Mouse (Mus musculus) hindbrain, embryonic 15.5 days (tissue): ENCODE results near the gene Tuba8. TPM values are rescaled to one million over a fixed set of nuclear protein-coding genes. Genes with fewer than 3 reads are reported as not detected.

Experiments
- ATAC-seq: fragments of 200-750 bp; cut with Nextera tagmentation; 2 replicates; pipeline ENCODE4 v1.8.0; 2017; ENCODE audit warnings: low read depth, moderate number of reproducible peaks, moderate TSS enrichment; ENCODE audit not compliant: low FRiP score
- H3K27ac ChIP-seq: fragments of 300-500 bp; sonication (generic); replicated peaks from 2 replicates; pipeline ENCODE4 v1.5.1; 2015; ENCODE audit warnings: mild to moderate bottlenecking, inconsistent platforms
- H3K27me3 ChIP-seq: fragments of 300-500 bp; sonication (generic); 2 replicates; pipeline ENCODE4 v1.6.1; 2015; ENCODE audit warnings: control low read depth, inconsistent platforms
- H3K36me3 ChIP-seq: fragments of 300-500 bp; sonication (generic); 2 replicates; pipeline ENCODE4 v1.6.1; 2015; ENCODE audit warnings: control low read depth, inconsistent platforms
- H3K4me1 ChIP-seq: fragments of 300-500 bp; sonication (generic); replicated peaks from 2 replicates; pipeline ENCODE4 v1.6.1; 2015; ENCODE audit warnings: control low read depth, inconsistent platforms
- H3K4me2 ChIP-seq: fragments of 300-500 bp; sonication (generic); 2 replicates; pipeline ENCODE4 v1.6.1; 2015; ENCODE audit warnings: moderate library complexity, mild to moderate bottlenecking, inconsistent platforms
- H3K4me3 ChIP-seq: fragments of 300-500 bp; sonication (generic); 2 replicates; pipeline ENCODE4 v1.5.1; 2015; ENCODE audit warnings: mild to moderate bottlenecking, inconsistent platforms
- H3K9ac ChIP-seq: fragments of 300-500 bp; sonication (generic); 2 replicates; pipeline ENCODE4 v1.6.1; 2015; ENCODE audit warnings: inconsistent platforms
- H3K9me3 ChIP-seq: fragments of 300-500 bp; sonication (generic); 2 replicates; pipeline ENCODE4 v1.6.1; 2016; ENCODE audit warnings: control low read depth, inconsistent platforms
- WGBS: fragments of 180-500 bp; shearing (Covaris S2); methylation state at CpG from one replicate; pipeline ENCODE4 v1.1.7; 2015; 5-methylcytosine and 5-hydroxymethylcytosine counted together
- polyA plus RNA-seq: library from polyadenylated mRNA; unstranded; fragments of >200 nt; fragmentation: Nextera tagmentation; extraction: Ambion mirVana; gene quantifications from 2 replicates; pipeline ENCODE4 v1.2.1, GENCODE M21; 2015

Tuba8 gene
- polyA plus RNA-seq, 1 experiment from 2014 or later, result 0.96 TPM

- no peak for ATAC-seq
- Histone ChIP-seq H3K9ac (no peak overlapping the region), H3K4me3 (no peak overlapping the region), H3K27me3 (no peaks in the 10 kb centered on the region), H3K27ac (no peak overlapping the region), H3K9me3 (no peaks in the 10 kb centered on the region), H3K4me2 (no peak overlapping the region), H3K36me3 (no peaks in the 10 kb centered on the region), H3K4me1 (no peaks in the 10 kb centered on the region)
- 93% methylated on average over 10 of the region's 10 CpGs for WGBS
Measured at GRCm38 (mm10) chr6:121220181-121220580, 9.7 kb downstream of the Tuba8 start.

GRCm38 (mm10) chr6:121221876-121222597, 11.5 kb downstream of the Tuba8 start:
- WGBS, result 88% methylated on average over 8 of the region's 8 CpGs
- no peak overlapping the region for H3K4me2 ChIP-seq
- H3K27me3 ChIP-seq, result no peaks in the 10 kb centered on the region
- no peaks in the 10 kb centered on the region for H3K9me3 ChIP-seq
- H3K9ac ChIP-seq, result no peak overlapping the region
- H3K4me1 ChIP-seq, result no peaks in the 10 kb centered on the region
- H3K4me3 ChIP-seq, result no peak overlapping the region
- no peak for ATAC-seq
- no peak overlapping the region for H3K27ac ChIP-seq
- H3K36me3 ChIP-seq, result no peaks in the 10 kb centered on the region

- no peak overlapping the region for H3K9ac ChIP-seq
- no peaks in the 10 kb centered on the region for H3K9me3 ChIP-seq
- H3K27ac ChIP-seq, result no peak overlapping the region
- no peaks in the 10 kb centered on the region for H3K4me1 ChIP-seq
- no peak for ATAC-seq
- no peak overlapping the region for H3K4me3 ChIP-seq
- no peak overlapping the region for H3K4me2 ChIP-seq
- no peaks in the 10 kb centered on the region for H3K27me3 ChIP-seq
- H3K36me3 ChIP-seq, result no peaks in the 10 kb centered on the region
- 96% methylated on average over 14 of the region's 14 CpGs for WGBS
Measured at GRCm38 (mm10) chr6:121223001-121223400, 12.5 kb downstream of the Tuba8 start.

GRCm38 (mm10) chr6:121224067-121224466, 13.6 kb downstream of the Tuba8 start:
- Histone ChIP-seq H3K9ac (no peak overlapping the region), H3K27me3 (no peaks in the 10 kb centered on the region), H3K9me3 (no peaks in the 10 kb centered on the region), H3K4me1 (no peaks in the 10 kb centered on the region), H3K27ac (no peak overlapping the region), H3K4me2 (no peak overlapping the region), H3K36me3 (no peaks in the 10 kb centered on the region), H3K4me3 (no peak overlapping the region)
- no peak for ATAC-seq
- 69% methylated on average over 5 of the region's 5 CpGs for WGBS

GRCm38 (mm10) chr6:121224993-121225392, 14.5 kb downstream of the Tuba8 start:
- no peak for ATAC-seq
- Histone ChIP-seq H3K4me3 (no peak overlapping the region), H3K27ac (no peak overlapping the region), H3K27me3 (no peaks in the 10 kb centered on the region), H3K9ac (no peak overlapping the region), H3K36me3 (no peaks in the 10 kb centered on the region), H3K4me1 (no peaks in the 10 kb centered on the region), H3K4me2 (no peak overlapping the region), H3K9me3 (no peaks in the 10 kb centered on the region)
- WGBS, result 32% methylated on average over 6 of the region's 6 CpGs

GRCm38 (mm10) chr6:121226043-121226442, 15.5 kb downstream of the Tuba8 start:
- WGBS, result 73% methylated on average over 4 of the region's 4 CpGs
- ATAC-seq, result no peak
- Histone ChIP-seq H3K4me1 (no peaks in the 10 kb centered on the region), H3K4me3 (no peak overlapping the region), H3K27me3 (no peaks in the 10 kb centered on the region), H3K36me3 (no peaks in the 10 kb centered on the region), H3K9me3 (no peaks in the 10 kb centered on the region), H3K9ac (no peak overlapping the region), H3K27ac (no peak overlapping the region), H3K4me2 (no peak overlapping the region)

GRCm38 (mm10) chr6:121226744-121227143, 16.2 kb downstream of the Tuba8 start:
- 89% methylated on average over 2 of the region's 2 CpGs for WGBS

GRCm38 (mm10) chr6:121228421-121228820, 17.9 kb downstream of the Tuba8 start:
- Histone ChIP-seq H3K9me3 (no peaks in the 10 kb centered on the region), H3K4me2 (no peak overlapping the region), H3K9ac (no peak overlapping the region), H3K27ac (no peak overlapping the region), H3K4me3 (no peak overlapping the region), H3K27me3 (no peaks in the 10 kb centered on the region), H3K36me3 (no peaks in the 10 kb centered on the region), H3K4me1 (no peaks in the 10 kb centered on the region)
- 75% methylated on average over 8 of the region's 8 CpGs for WGBS
- ATAC-seq, result no peak

More at GRCm38 (mm10) chr6:121226744-121227143, 16.2 kb downstream of the Tuba8 start:
- Histone ChIP-seq H3K9me3 (no peaks in the 10 kb centered on the region), H3K9ac (no peak overlapping the region), H3K36me3 (no peaks in the 10 kb centered on the region), H3K27me3 (no peaks in the 10 kb centered on the region), H3K4me2 (no peak overlapping the region), H3K27ac (no peak overlapping the region), H3K4me3 (no peak overlapping the region), H3K4me1 (no peaks in the 10 kb centered on the region)
- ATAC-seq, result no peak

GRCm38 (mm10) chr6:121232652-121233051, 22.2 kb downstream of the Tuba8 start:
- no peaks in the 10 kb centered on the region for H3K4me1 ChIP-seq
- no peak for ATAC-seq
- 80% methylated on average over 1 of the region's 1 CpGs for WGBS
- H3K4me3 ChIP-seq, result no peak overlapping the region
- H3K9me3 ChIP-seq, result no peaks in the 10 kb centered on the region
- no peak overlapping the region for H3K4me2 ChIP-seq
- no peak overlapping the region for H3K27ac ChIP-seq
- H3K9ac ChIP-seq, result no peak overlapping the region
- no peaks in the 10 kb centered on the region for H3K27me3 ChIP-seq
- no peaks in the 10 kb centered on the region for H3K36me3 ChIP-seq

- no peak for ATAC-seq
- no peak overlapping the region for H3K27ac ChIP-seq
- no peaks in the 10 kb centered on the region for H3K27me3 ChIP-seq
- no peaks in the 10 kb centered on the region for H3K36me3 ChIP-seq
- 92% methylated on average over 2 of the region's 2 CpGs for WGBS
- H3K9ac ChIP-seq, result no peak overlapping the region
- no peaks in the 10 kb centered on the region for H3K9me3 ChIP-seq
- H3K4me1 ChIP-seq, result no peaks in the 10 kb centered on the region
- no peak overlapping the region for H3K4me3 ChIP-seq
- no peak overlapping the region for H3K4me2 ChIP-seq
Measured at GRCm38 (mm10) chr6:121236386-121236785, 25.9 kb downstream of the Tuba8 start.

- ATAC-seq, result no peak
- no peaks in the 10 kb centered on the region for H3K36me3 ChIP-seq
Measured at GRCm38 (mm10) chr6:121238209-121238608, 27.7 kb downstream of the Tuba8 start.

GRCm38 (mm10) chr6:121241780-121242179, 31.3 kb downstream of the Tuba8 start:
- no peak for ATAC-seq
- Histone ChIP-seq H3K9me3 (no peaks in the 10 kb centered on the region), H3K27me3 (0 out of 2 replicates have a peak, but pooled peaks cover 2% of the 10 kb centered on the region), H3K4me3 (no peak overlapping the region), H3K27ac (no peak overlapping the region), H3K36me3 (no peaks in the 10 kb centered on the region), H3K4me1 (no peaks in the 10 kb centered on the region; the same call in 1 of the 2 replicates), H3K4me2 (no peak overlapping the region), H3K9ac (no peak overlapping the region)
- WGBS, result 88% methylated on average over 2 of the region's 2 CpGs

More at GRCm38 (mm10) chr6:121238209-121238608, 27.7 kb downstream of the Tuba8 start:
- no peak overlapping the region for H3K27ac ChIP-seq
- 97% methylated on average over 4 of the region's 4 CpGs for WGBS
- H3K27me3 ChIP-seq, result no peaks in the 10 kb centered on the region
- no peaks in the 10 kb centered on the region for H3K9me3 ChIP-seq
- H3K9ac ChIP-seq, result no peak overlapping the region
- H3K4me2 ChIP-seq, result no peak overlapping the region
- no peak overlapping the region for H3K4me3 ChIP-seq
- H3K4me1 ChIP-seq, result no peaks in the 10 kb centered on the region

- Histone ChIP-seq H3K4me2 (no peak overlapping the region), H3K4me3 (no peak overlapping the region), H3K9ac (no peak overlapping the region), H3K9me3 (no peaks in the 10 kb centered on the region), H3K27me3 (0 out of 2 replicates have a peak, but pooled peaks cover 2% of the 10 kb centered on the region), H3K36me3 (no peaks in the 10 kb centered on the region), H3K27ac (no peak overlapping the region), H3K4me1 (no peaks in the 10 kb centered on the region; the same call in 1 of the 2 replicates)
- WGBS, result 72% methylated on average over 10 of the region's 10 CpGs
- ATAC-seq, result no peak
Measured at GRCm38 (mm10) chr6:121243161-121243560, 32.7 kb downstream of the Tuba8 start.
